Mouse (Mus musculus): ENCODE measurements around the gene Muc1.

- TF ChIP-seq CTCF (IDR thresholded peaks at IDR 0.05; ENCODE audit: low read depth, low read length) (peak; percentile 41), POLR2A (IDR thresholded peaks at IDR 0.05; ENCODE audit: insufficient read depth, low read length) (peak; percentile 34), EP300 (IDR thresholded peaks at IDR 0.05; ENCODE audit: insufficient read depth, low read depth, low read length) (no peak)
These were observed 32.6 kb upstream of the Muc1 start for GRCm38 (mm10) chr3:89195979-89196877.

All from ES-Bruce4 (cell line).